Mouse (Mus musculus): ENCODE data around the gene Rnf187.

DNA sequence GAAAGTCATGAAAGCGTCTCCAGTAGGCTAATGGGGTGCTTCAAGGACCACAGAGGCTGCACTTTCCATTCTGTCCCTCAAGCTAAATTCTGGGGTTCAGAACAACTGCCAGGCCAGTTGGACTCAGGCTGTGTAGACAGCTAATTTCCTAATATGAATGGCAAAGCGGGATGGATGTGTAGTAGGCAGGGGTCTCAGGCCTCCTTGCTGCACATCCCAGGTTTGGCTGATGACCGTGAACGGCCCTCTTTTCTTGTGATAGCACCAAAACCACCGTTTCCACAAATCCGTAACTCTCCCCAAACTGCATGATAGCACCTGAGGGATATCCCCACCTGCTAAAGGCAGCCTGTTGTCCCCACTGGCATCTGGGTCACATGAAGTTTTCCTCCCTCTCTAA, 19.8 kb upstream of the Rnf187 start:
- TF ChIP-seq POLR2A (IDR thresholded peaks at IDR 0.05; ENCODE audit: borderline replicate concordance, insufficient read depth, low read length), result no peak
- TF ChIP-seq CTCF (IDR thresholded peaks at IDR 0.05; ENCODE audit: borderline replicate concordance, insufficient read depth, low read depth, low read length), result no peak
